Comparison of ENCODE assay signal across 27 mouse cellular contexts in genomic region chr5:112646871-112647270, GRCm38 (mm10).
"Had no signal": no experiment of that assay in that cellular context is flagged by ENCODE, and none has a peak within 500 bp of the region (broad histone marks: within the 10 kb centered on the region; RNA-seq: fewer than 3 reads in every experiment).

No protein-coding gene starts in this region.

- H3K36me3 ChIP-seq: limb, embryonic 10.5 days; limb, embryonic 12.5 days; limb, embryonic 13.5 days; limb, embryonic 15.5 days; liver, embryonic 12.5 days; liver, embryonic 13.5 days; liver, embryonic 15.5 days; lung, embryonic 15.5 days; midbrain, embryonic 10.5 days; midbrain, embryonic 12.5 days; midbrain, embryonic 13.5 days; midbrain, embryonic 15.5 days had no signal

- H3K9ac ChIP-seq: limb, embryonic 12.5 days; limb, embryonic 13.5 days; limb, embryonic 15.5 days; liver, embryonic 12.5 days; liver, embryonic 13.5 days; liver, embryonic 14.5 days; liver, embryonic 15.5 days; liver, postnatal 0 days; lung, embryonic 14.5 days; lung, embryonic 15.5 days; midbrain, embryonic 12.5 days; midbrain, embryonic 13.5 days; midbrain, embryonic 15.5 days had no signal

- DNase-seq: left cerebral cortex, postnatal 4 days; liver; liver, embryonic 13.5 days; liver, postnatal 0 days; lung, adult 18-20 months; lung, adult 2 months; lung, embryonic 14.5 days; lung, postnatal 10 days; lung, postnatal 14 days; lung, postnatal 36 days; lung, postnatal 4 days; midbrain, embryonic 14.5 days had no signal

- H3K4me1 ChIP-seq: limb, embryonic 13.5 days; liver, embryonic 12.5 days; liver, embryonic 13.5 days; liver, embryonic 15.5 days; megakaryocyte, embryonic 14.5 days had no signal

- H3K4me3 ChIP-seq: limb, embryonic 10.5 days; limb, embryonic 12.5 days; limb, embryonic 13.5 days; limb, embryonic 15.5 days; liver, embryonic 12.5 days; liver, embryonic 13.5 days; liver, embryonic 15.5 days; lung, embryonic 15.5 days; megakaryocyte, embryonic 14.5 days; midbrain, embryonic 10.5 days; midbrain, embryonic 12.5 days; midbrain, embryonic 13.5 days; midbrain, embryonic 15.5 days; myocyte had no signal

- H3K9me3 ChIP-seq: limb, embryonic 10.5 days; limb, embryonic 12.5 days; limb, embryonic 15.5 days; liver, embryonic 13.5 days; liver, embryonic 15.5 days; lung, embryonic 15.5 days; midbrain, embryonic 13.5 days; midbrain, embryonic 15.5 days had no signal

- H3K27ac ChIP-seq: limb, embryonic 10.5 days; limb, embryonic 12.5 days; limb, embryonic 13.5 days; limb, embryonic 15.5 days; liver, embryonic 12.5 days; liver, embryonic 13.5 days; liver, embryonic 14.5 days; liver, embryonic 15.5 days; lung, embryonic 15.5 days; macrophage; midbrain, embryonic 10.5 days; midbrain, embryonic 12.5 days; midbrain, embryonic 13.5 days; midbrain, embryonic 15.5 days had no signal
